Mouse (Mus musculus): Measurements from ENCODE around the gene Capzb.

GRCm38 (mm10) chr4:139310899-139311701, 118.4 kb downstream of the Capzb start:
- TF ChIP-seq CTCF (IDR thresholded peaks at IDR 0.05; ENCODE audit: insufficient read depth, low read length) (no peak), POLR2A (IDR thresholded peaks at IDR 0.05; ENCODE audit: borderline replicate concordance, extremely low read depth, low read depth, low read length) (no peak)

All from lung, adult 2 months (tissue).